ENCODE assay signal across 8 mouse cellular contexts in the genomic region with DNA sequence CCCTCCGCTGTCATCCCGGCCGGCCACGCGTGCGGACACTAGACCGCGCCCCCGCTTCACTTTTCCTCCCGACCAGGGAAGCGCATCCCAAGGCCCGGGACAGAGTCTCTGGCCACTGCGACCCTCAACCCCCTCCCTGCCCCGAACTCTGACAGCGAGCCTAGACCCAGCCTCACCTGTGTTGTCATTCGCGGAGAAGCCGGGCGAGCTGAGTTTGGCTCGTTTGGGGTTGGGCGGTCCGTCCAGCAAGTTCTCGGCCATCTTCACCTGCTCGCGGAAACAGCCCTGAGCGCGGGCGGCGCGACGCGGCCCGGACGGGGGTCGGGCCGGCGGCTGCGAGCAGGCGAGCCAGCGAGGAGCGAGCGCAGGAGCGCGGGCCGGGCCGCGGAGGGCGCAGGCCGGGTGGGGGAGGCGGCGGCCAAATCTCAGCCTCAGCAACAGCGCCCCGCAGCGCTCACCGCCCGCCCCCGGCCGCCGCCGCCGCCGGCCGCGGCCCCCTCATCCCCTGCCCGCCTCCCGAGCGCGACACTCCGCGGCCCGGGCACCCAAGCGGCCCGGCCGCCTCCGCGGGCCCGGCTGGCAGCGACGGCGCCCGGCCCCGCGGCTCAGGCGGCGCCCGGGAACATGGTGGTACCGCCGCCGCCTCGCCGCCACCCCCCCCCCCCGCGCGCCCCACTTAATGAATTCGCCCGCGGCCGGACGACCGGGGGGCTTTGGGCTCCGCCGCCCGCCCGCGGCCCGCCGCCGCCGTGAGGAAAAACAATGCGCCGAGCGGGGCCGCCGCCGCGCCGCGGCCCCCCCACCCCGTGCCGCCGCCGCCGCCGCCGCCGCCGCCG. TPM values are rescaled to one million over a fixed set of nuclear protein-coding genes. Genes with fewer than 3 reads are reported as not detected.
A peak's percentile ranks its signal among the peaks of the same experiment; 100 is the strongest.
DNase-seq lines count a peak whose midpoint lies in the region; ATAC-seq lines count a peak whose summit lies in the region.

No protein-coding gene starts in this region.

- peak overlapping the region; percentile 90 for H3K9ac ChIP-seq in hindbrain, embryonic 11.5 days (ENCODE audit: low read depth, low read length)

- DNase-seq in MN1 (ENCODE audit: low spot score) = peak; percentile 68
- DNase-seq in cerebellum, adult 9-10 months = peak; percentile 65
- DNase-seq in hindbrain, embryonic 11.5 days (ENCODE audit: low spot score) = peak; percentile 75
- peak; percentile 53 to 57 for DNase-seq in layer of hippocampus, postnatal 25 days (ENCODE audit: extremely low spot score in 1 of 2, low spot score in 1 of 2)
- peak; percentile 80 to 84 for DNase-seq in lung, postnatal 4 days
- DNase-seq in retina, postnatal 1 day = peak; percentile 67
- DNase-seq in thymus, postnatal 4 days = peak; percentile 84

- no peaks in the 10 kb centered on the region for H3K36me3 ChIP-seq in hindbrain, embryonic 11.5 days (ENCODE audit: control insufficient read depth, insufficient read depth, low read length)

- peaks cover 6% of the 10 kb centered on the region; the same call in 1 of the 2 replicates for H3K27me3 ChIP-seq in hindbrain, embryonic 11.5 days (ENCODE audit: control insufficient read depth, insufficient read depth, low read length)

- H3K4me1 ChIP-seq in hindbrain, embryonic 11.5 days (replicated peaks; ENCODE audit: control insufficient read depth, insufficient read depth, low read length) = no peaks in the 10 kb centered on the region

- H3K27ac ChIP-seq in hindbrain, embryonic 11.5 days (ENCODE audit: low read depth, low read length) = peak overlapping the region; percentile 98

- peak overlapping the region; percentile 94 for H3K4me3 ChIP-seq in hindbrain, embryonic 11.5 days (ENCODE audit: low read depth, low read length)

- peak overlapping the region; percentile 69 for H3K4me2 ChIP-seq in hindbrain, embryonic 11.5 days (replicated peaks; ENCODE audit: low read depth, low read length)

- H3K9me3 ChIP-seq in hindbrain, embryonic 11.5 days (ENCODE audit: control insufficient read depth, low read length) = no peaks in the 10 kb centered on the region

- ATAC-seq in frontal cortex, adult (ENCODE audit: low TSS enrichment) = peak; percentile 59
- peak; percentile 69 for ATAC-seq in hindbrain, embryonic 11.5 days (ENCODE audit: low FRiP score)

- under 1% methylated on average over 42 of the region's 128 CpGs for WGBS in hindbrain, embryonic 11.5 days

RNA-seq across cellular contexts. Expression of a gene that starts 0.6 kb away (rescaled TPM):
- 35.2 and 47.3 TPM in 2 replicates for polyA plus RNA-seq in hindbrain, embryonic 11.5 days (2014; fragmentation: Nextera tagmentation; extraction: Ambion mirVana)
- 10 to 100 TPM; 75.3 to 89.6 TPM for total RNA-seq in layer of hippocampus, postnatal 25 days (2021)

Comparison
In these comparisons a context has a peak if more than half of its experiments do, and no peak if none do; other contexts are left out.
1. Peak in every context shown above with its lines: DNase-seq, ATAC-seq, H3K4me3 ChIP-seq and H3K27ac ChIP-seq.